Mouse (Mus musculus) midbrain, embryonic 15.5 days (tissue): ENCODE data around the gene Ccdc63. TPM values are rescaled to one million over a fixed set of nuclear protein-coding genes. Genes with fewer than 3 reads are reported as not detected.
"Not testable (repeated sequence)": the region's sequence is repeated elsewhere in the genome, so short reads cannot be mapped to it uniquely, and the experiment has no call there.

Experiments
- ATAC-seq: fragments of 200-750 bp; cut with Nextera tagmentation; replicated peaks from 2 replicates; pipeline ENCODE4 v1.8.0; 2017; ENCODE audit warnings: moderate TSS enrichment
- H3K27ac ChIP-seq: fragments of 300-500 bp; sonication (generic); 2 replicates; pipeline ENCODE4 v1.5.1; 2015; ENCODE audit warnings: mild to moderate bottlenecking, inconsistent platforms
- H3K27me3 ChIP-seq: fragments of 300-500 bp; sonication (generic); replicated peaks from 2 replicates; pipeline ENCODE4 v1.6.1; 2015; ENCODE audit warnings: inconsistent platforms
- H3K36me3 ChIP-seq: fragments of 300-500 bp; sonication (generic); replicated peaks from 2 replicates; pipeline ENCODE4 v1.6.1; 2015; ENCODE audit warnings: inconsistent platforms
- H3K4me1 ChIP-seq: fragments of 300-500 bp; sonication (generic); 2 replicates; pipeline ENCODE4 v1.6.1; 2015; ENCODE audit warnings: inconsistent platforms
- H3K4me2 ChIP-seq: fragments of 300-500 bp; sonication (generic); 2 replicates; pipeline ENCODE4 v1.6.1; 2015; ENCODE audit warnings: inconsistent platforms, mild to moderate bottlenecking, moderate library complexity
- H3K4me3 ChIP-seq: fragments of 300-500 bp; sonication (generic); 2 replicates; pipeline ENCODE4 v1.5.1; 2015; ENCODE audit warnings: mild to moderate bottlenecking, inconsistent platforms
- H3K9ac ChIP-seq: fragments of 300-500 bp; sonication (generic); 2 replicates; pipeline ENCODE4 v1.6.1; 2015; ENCODE audit warnings: mild to moderate bottlenecking, inconsistent platforms
- H3K9me3 ChIP-seq: fragments of 300-500 bp; sonication (generic); 2 replicates; pipeline ENCODE4 v1.6.1; 2016; ENCODE audit warnings: inconsistent platforms
- WGBS: fragments of 180-500 bp; shearing (Covaris S2); methylation state at CpG from one replicate; pipeline ENCODE4 v1.1.7; 2015; ENCODE audit warnings: mixed read lengths; 5-methylcytosine and 5-hydroxymethylcytosine counted together
- polyA plus RNA-seq: library from polyadenylated mRNA; unstranded; fragments of >200 nt; fragmentation: Nextera tagmentation; extraction: Ambion mirVana; gene quantifications from 2 replicates; pipeline ENCODE4 v1.2.1, GENCODE M21; 2015

The Ccdc63 gene
- polyA plus RNA-seq, 1 experiment from 2014 or later: not detected

- no peak overlapping the region for H3K4me3 ChIP-seq
- 0 out of 2 replicates have a peak overlapping the region, but pooled peaks have one; percentile 48 for H3K27ac ChIP-seq
- WGBS: 73% methylated on average over 3 of the region's 3 CpGs
- H3K9ac ChIP-seq: no peak overlapping the region
- ATAC-seq: no peak
- peaks cover 83% of the 10 kb centered on the region for H3K4me1 ChIP-seq
- no peak overlapping the region for H3K4me2 ChIP-seq
- no peaks in the 10 kb centered on the region for H3K27me3 ChIP-seq
- H3K36me3 ChIP-seq: peaks cover 7% of the 10 kb centered on the region
- H3K9me3 ChIP-seq: no peaks in the 10 kb centered on the region
Measured at GRCm38 (mm10) chr5:122164011-122164410, 23.4 kb upstream of the Ccdc63 start.

GRCm38 (mm10) chr5:122163194-122163593, 22.6 kb upstream of the Ccdc63 start:
- no peak overlapping the region for H3K27ac ChIP-seq
- peaks cover 83% of the 10 kb centered on the region for H3K4me1 ChIP-seq
- 46% methylated on average over 6 of the region's 6 CpGs for WGBS
- H3K9ac ChIP-seq: no peak overlapping the region
- no peak overlapping the region for H3K4me3 ChIP-seq
- H3K4me2 ChIP-seq: peak overlapping the region; percentile 22; the same call in 1 of the 2 replicates
- H3K27me3 ChIP-seq: no peaks in the 10 kb centered on the region
- H3K36me3 ChIP-seq: 0 out of 2 replicates have a peak, but pooled peaks cover under 1% of the 10 kb centered on the region
- ATAC-seq: no peak
- H3K9me3 ChIP-seq: no peaks in the 10 kb centered on the region

GRCm38 (mm10) chr5:122158557-122159515, 18.2 kb upstream of the Ccdc63 start:
- 3% methylated on average over 42 of the region's 42 CpGs for WGBS
- Histone ChIP-seq H3K27ac (peak overlapping the region; percentile 89), H3K9ac (peak overlapping the region; percentile 88), H3K9me3 (no peaks in the 10 kb centered on the region), H3K4me1 (peaks cover 56% of the 10 kb centered on the region), H3K36me3 (no peaks in the 10 kb centered on the region), H3K4me2 (peak overlapping the region; percentile 70), H3K4me3 (peak overlapping the region; percentile 81), H3K27me3 (no peaks in the 10 kb centered on the region)
- ATAC-seq: peak; percentile 53

- Histone ChIP-seq H3K36me3 (no peaks in the 10 kb centered on the region), H3K27ac (peak within 1 kb of the TSS; percentile 89), H3K9ac (peak within 1 kb of the TSS; percentile 88), H3K4me1 (peaks cover 47% of the 10 kb centered on the region), H3K27me3 (no peaks in the 10 kb centered on the region), H3K9me3 (no peaks in the 10 kb centered on the region), H3K4me2 (peak within 1 kb of the TSS; percentile 70), H3K4me3 (peak within 1 kb of the TSS; percentile 81)
- peak; percentile 94 for ATAC-seq
- under 1% methylated on average over 50 of the region's 54 CpGs for WGBS
Measured at GRCm38 (mm10) chr5:122157827-122158381, 17.3 kb upstream of the Ccdc63 start, which contains the start of gene Ppp1cc. Gene Ppp1cc (plus strand): TSS chr5:122158278.

GRCm38 (mm10) chr5:122156486-122156885, 15.9 kb upstream of the Ccdc63 start:
- no peak overlapping the region for H3K9ac ChIP-seq
- no peak overlapping the region for H3K4me3 ChIP-seq
- H3K4me2 ChIP-seq: no peak overlapping the region
- no peaks in the 10 kb centered on the region for H3K27me3 ChIP-seq
- no peaks in the 10 kb centered on the region for H3K9me3 ChIP-seq
- peaks cover 32% of the 10 kb centered on the region for H3K4me1 ChIP-seq
- no peak overlapping the region for H3K27ac ChIP-seq
- no peak for ATAC-seq
- H3K36me3 ChIP-seq: no peaks in the 10 kb centered on the region
- WGBS: 84% methylated on average over 2 of the region's 2 CpGs

- Histone ChIP-seq H3K4me1 (peaks cover 24% of the 10 kb centered on the region), H3K9me3 (no peaks in the 10 kb centered on the region), H3K36me3 (no peaks in the 10 kb centered on the region), H3K9ac (no peak overlapping the region), H3K4me2 (no peak overlapping the region), H3K27ac (no peak overlapping the region), H3K27me3 (no peaks in the 10 kb centered on the region), H3K4me3 (no peak overlapping the region)
- no peak for ATAC-seq
Measured at GRCm38 (mm10) chr5:122155613-122156012, 15.0 kb upstream of the Ccdc63 start.

GRCm38 (mm10) chr5:122154782-122155181, 14.2 kb upstream of the Ccdc63 start:
- no peak overlapping the region for H3K27ac ChIP-seq
- H3K9ac ChIP-seq: no peak overlapping the region
- no peak overlapping the region for H3K4me2 ChIP-seq
- no peaks in the 10 kb centered on the region for H3K27me3 ChIP-seq
- H3K4me1 ChIP-seq: peaks cover 15% of the 10 kb centered on the region
- H3K4me3 ChIP-seq: no peak overlapping the region
- no peaks in the 10 kb centered on the region for H3K36me3 ChIP-seq
- 80% methylated on average over 3 of the region's 3 CpGs for WGBS
- ATAC-seq: no peak
- no peaks in the 10 kb centered on the region for H3K9me3 ChIP-seq

- Histone ChIP-seq H3K9me3 (no peaks in the 10 kb centered on the region), H3K4me1 (peaks cover 9% of the 10 kb centered on the region), H3K36me3 (no peaks in the 10 kb centered on the region), H3K9ac (no peak overlapping the region), H3K27me3 (no peaks in the 10 kb centered on the region), H3K4me2 (no peak overlapping the region), H3K27ac (no peak overlapping the region), H3K4me3 (no peak overlapping the region)
- 37% methylated on average over 11 of the region's 14 CpGs for WGBS
- no peak for ATAC-seq
Measured at GRCm38 (mm10) chr5:122154006-122154405, 13.4 kb upstream of the Ccdc63 start.

GRCm38 (mm10) chr5:122152508-122152907, 11.9 kb upstream of the Ccdc63 start:
- not testable (repeated sequence) for H3K4me2 ChIP-seq, ATAC-seq, H3K4me1 ChIP-seq, H3K9ac ChIP-seq, H3K9me3 ChIP-seq, H3K27ac ChIP-seq, H3K27me3 ChIP-seq, H3K4me3 ChIP-seq, H3K36me3 ChIP-seq
- 85% methylated on average over 5 of the region's 5 CpGs for WGBS

GRCm38 (mm10) chr5:122149259-122149658, 8.6 kb upstream of the Ccdc63 start:
- Histone ChIP-seq H3K27ac (no peak overlapping the region), H3K9ac (no peak overlapping the region), H3K4me3 (no peak overlapping the region), H3K4me2 (no peak overlapping the region), H3K9me3 (no peaks in the 10 kb centered on the region), H3K36me3 (no peaks in the 10 kb centered on the region), H3K27me3 (no peaks in the 10 kb centered on the region), H3K4me1 (no peaks in the 10 kb centered on the region)
- ATAC-seq: no peak
- WGBS: 58% methylated on average over 4 of the region's 4 CpGs

- H3K36me3 ChIP-seq: no peaks in the 10 kb centered on the region
- no peak overlapping the region for H3K9ac ChIP-seq
- H3K4me2 ChIP-seq: no peak overlapping the region
- no peaks in the 10 kb centered on the region for H3K27me3 ChIP-seq
- H3K4me3 ChIP-seq: no peak overlapping the region
- WGBS: 39% methylated on average over 1 of the region's 1 CpGs
- no peak for ATAC-seq
- no peaks in the 10 kb centered on the region for H3K9me3 ChIP-seq
- no peaks in the 10 kb centered on the region for H3K4me1 ChIP-seq
- no peak overlapping the region for H3K27ac ChIP-seq
Measured at GRCm38 (mm10) chr5:122148107-122148506, 7.5 kb upstream of the Ccdc63 start.

GRCm38 (mm10) chr5:122146609-122147008, 6.0 kb upstream of the Ccdc63 start:
- no peaks in the 10 kb centered on the region for H3K27me3 ChIP-seq
- H3K4me3 ChIP-seq: no peak overlapping the region
- H3K4me1 ChIP-seq: no peaks in the 10 kb centered on the region
- ATAC-seq: no peak
- no peak overlapping the region for H3K4me2 ChIP-seq
- H3K9ac ChIP-seq: no peak overlapping the region
- no peaks in the 10 kb centered on the region for H3K36me3 ChIP-seq
- H3K9me3 ChIP-seq: no peaks in the 10 kb centered on the region
- peak overlapping the region; percentile 42; the same call in 1 of the 2 replicates for H3K27ac ChIP-seq
